Mouse (Mus musculus) left cerebral cortex, adult 2 months (tissue): ENCODE data around the gene Crtam. TPM values are rescaled to one million over a fixed set of nuclear protein-coding genes. Genes with fewer than 3 reads are reported as not detected.

Source experiments
- DNase-seq, 2 experiments: peaks; one replicate each; pipeline ENCODE4 v3.0.0; 2021 to 2022; ENCODE audit warnings: low spot score in 2 of 2, mixed read lengths in 1 of 2; ENCODE audit errors: extremely low spot score in 1 of 2
- H3K27ac ChIP-seq: fragments of 200-600 bp; 2 replicates; pipeline ENCODE4 v1.8.1; 2022
- H3K4me3 ChIP-seq: fragments of 200-600 bp; 2 replicates; pipeline ENCODE4 v1.8.1; 2022
- CTCF ChIP-seq: fragments of 200-600 bp; IDR thresholded peaks from 2 replicates; pipeline ENCODE4 v1.8.1; 2022; ENCODE audit warnings: antibody characterized with exemption, mild to moderate bottlenecking, moderate library complexity
- intact Hi-C: fragments of 180-260 bp; cut with DNase I; formaldehyde crosslinking; loops from one replicate; pipeline ENCODE4 v1.15.1; 2025
- total RNA-seq, 2 experiments: library from RNA; stranded (reverse); gene quantifications; 2 replicates each; pipeline ENCODE4 v1.2.3; 2021

Crtam gene
- total RNA-seq, 2 experiments from 2014 or later, result 0.18 TPM; not detected in 1

DNA sequence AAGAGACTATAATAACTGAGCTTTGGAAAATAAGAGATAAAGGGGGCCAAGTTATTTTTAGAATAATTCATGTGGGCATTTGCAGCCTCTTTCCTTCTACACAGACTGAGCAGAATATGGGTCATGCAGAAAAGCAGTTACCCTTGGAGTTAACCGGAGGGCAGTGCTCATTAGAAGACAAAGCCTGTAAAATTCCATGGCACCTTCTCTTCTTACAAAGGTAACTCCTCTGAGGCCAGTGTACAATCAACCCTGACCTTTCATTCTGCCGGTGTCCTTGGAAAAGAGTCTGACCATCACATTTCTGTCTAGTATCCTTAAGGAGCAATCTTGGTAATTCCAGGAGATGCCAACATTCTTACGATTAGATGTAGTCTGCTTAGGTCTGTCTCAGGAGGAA is 37.0 kb upstream of the Crtam start:
- Histone ChIP-seq H3K4me3 (no peak overlapping the region), H3K27ac (no peak overlapping the region)
- no peak for DNase-seq
- TF ChIP-seq CTCF, result no peak
- intact Hi-C loops, result no loop called here

DNA sequence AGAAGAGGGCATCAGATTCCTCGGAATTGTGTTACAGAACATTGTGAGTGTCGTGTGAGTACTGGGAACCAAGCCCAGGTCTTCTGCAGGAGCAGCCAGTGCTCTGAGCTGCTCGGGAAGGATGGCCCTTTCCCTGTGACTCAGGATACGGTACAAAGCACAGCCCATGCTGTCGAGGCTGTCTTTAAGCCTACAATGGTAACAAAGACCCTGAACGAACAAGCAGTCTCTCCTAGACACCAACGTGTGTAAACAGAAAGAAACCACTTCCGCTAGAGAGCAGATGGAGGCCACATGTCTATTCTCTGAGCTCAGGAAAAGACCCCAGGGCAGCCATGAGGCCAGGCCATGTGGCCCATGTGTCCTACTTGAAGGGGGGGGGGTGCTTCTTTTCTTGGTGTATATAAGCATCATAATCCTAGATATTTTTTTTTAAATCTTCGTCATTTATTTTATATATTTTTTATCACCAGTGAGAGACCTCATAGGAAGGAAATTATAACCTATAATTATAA is 33.8 kb upstream of the Crtam start:
- H3K27ac ChIP-seq, result no peak overlapping the region
- intact Hi-C loops, result no loop called here
- TF ChIP-seq CTCF, result no peak
- H3K4me3 ChIP-seq, result no peak overlapping the region
- no peak for DNase-seq

DNA sequence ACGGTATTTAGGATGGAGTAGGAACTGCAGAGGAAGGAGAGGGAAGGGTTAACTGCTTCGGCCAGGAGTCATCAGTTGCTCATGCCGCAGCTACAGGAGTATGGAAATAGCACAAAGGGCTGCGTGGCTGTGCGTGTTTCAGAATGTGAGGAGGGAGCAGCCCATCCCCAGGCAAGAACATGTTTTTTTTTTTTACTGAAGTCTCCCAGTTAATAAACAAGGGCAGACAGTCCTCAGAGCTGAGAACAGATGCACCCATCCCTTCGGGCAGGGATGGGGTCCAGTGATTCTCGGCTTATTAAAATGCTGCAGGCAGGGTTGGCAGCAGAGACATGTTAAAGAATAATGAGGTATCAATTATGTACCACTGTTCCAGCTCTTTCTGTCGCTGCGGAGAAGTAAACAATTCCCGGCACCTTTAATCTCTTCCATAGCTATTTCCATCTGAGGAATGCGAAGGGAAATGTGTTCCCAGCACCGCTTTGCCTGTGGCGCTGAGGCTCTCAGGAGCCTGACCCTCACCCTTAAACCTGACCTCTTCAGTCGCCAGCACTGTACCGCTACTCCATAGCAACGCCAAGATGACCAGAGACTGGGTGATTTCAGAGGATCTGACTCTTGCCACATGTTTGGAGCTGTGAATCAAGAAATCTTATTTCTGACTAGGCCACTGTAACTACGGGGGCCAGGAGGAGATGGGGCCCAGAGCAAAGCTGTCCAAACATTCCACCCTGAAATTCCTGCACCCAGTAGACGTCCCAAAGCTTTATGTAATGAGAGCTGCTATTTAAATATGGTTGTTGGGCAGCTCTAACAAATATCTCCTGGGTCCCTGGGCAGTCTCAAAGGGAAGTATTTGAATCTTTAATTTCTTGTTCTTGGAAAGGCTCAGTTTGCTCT is 27.4 kb upstream of the Crtam start:
- no peak for DNase-seq
- Histone ChIP-seq H3K27ac (no peak overlapping the region), H3K4me3 (no peak overlapping the region)
- no peak for TF ChIP-seq CTCF
- intact Hi-C loops, result no loop called here

DNA sequence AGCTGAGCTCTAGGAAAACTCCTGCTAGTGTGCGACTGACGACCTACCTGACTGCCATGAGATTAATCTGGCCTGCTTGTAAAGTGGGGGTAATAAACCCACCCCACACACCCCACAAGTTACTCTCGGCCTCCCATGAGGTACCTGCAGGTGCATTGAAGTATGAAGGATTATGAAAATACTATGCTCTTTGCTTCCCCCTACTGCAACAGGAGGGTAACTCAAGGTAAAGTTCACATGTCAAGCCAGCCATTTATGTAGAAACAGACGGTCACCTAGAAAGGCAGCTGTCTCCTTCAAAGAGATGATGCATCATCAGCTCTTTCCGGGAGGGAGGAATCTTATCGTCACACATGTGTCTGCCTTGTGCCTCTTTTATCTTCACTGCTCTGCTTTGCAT is 25.4 kb upstream of the Crtam start:
- TF ChIP-seq CTCF, result peak; percentile 35
- intact Hi-C loops, result loop anchor here (2.0 kb wide), 1 partner anchor 39 kb away; no protein-coding TSS in a partner anchor
- Histone ChIP-seq H3K4me3 (no peak overlapping the region), H3K27ac (no peak overlapping the region)
- DNase-seq, result no peak

DNA sequence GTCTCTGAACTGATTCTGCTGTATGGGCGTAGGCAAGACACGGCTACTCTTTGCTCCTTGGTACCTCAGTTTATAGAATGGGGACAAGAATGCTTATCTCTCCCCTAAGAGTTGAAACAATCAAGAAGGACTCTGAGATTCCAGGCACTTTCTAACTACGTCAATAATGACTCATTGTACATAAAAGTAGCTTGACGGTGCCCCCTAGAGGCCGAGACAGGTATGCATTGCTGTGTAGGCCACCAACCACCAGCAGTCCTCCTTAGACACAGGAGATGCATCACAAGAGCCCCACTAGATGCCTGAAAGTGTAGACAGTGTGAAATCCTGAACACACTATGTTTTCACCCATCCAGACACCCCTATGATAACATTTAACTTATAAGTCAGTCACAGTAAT is 24.0 kb upstream of the Crtam start:
- DNase-seq, result peak; percentile 50 to 59
- intact Hi-C loops, result loop anchor here (2.0 kb wide), 1 partner anchor 38 kb away; no protein-coding TSS in a partner anchor
- no peak overlapping the region for H3K27ac ChIP-seq
- TF ChIP-seq CTCF, result peak; percentile 69
- no peak overlapping the region for H3K4me3 ChIP-seq

DNA sequence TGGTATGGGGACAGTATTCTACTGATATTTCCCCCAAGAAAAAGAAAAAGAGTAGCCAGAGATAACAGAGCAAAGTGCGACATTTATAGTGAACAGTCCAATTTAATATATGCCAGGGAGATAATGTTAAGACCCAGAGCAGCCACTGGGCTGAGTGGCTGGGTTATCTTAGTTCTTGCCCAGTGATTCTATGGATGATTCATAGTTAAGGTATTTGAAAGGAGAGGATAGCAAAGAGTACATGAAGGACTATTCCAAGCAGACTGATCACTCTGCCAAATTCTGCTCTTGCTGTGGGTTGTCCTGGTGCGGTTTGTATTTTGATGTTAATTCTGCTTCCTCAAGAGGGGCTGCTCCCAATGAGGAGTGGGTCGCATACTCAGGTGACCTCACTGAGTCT is 17.3 kb upstream of the Crtam start:
- no peak for DNase-seq
- Histone ChIP-seq H3K4me3 (no peak overlapping the region), H3K27ac (no peak overlapping the region)
- intact Hi-C loops, result no loop called here
- no peak for TF ChIP-seq CTCF

DNA sequence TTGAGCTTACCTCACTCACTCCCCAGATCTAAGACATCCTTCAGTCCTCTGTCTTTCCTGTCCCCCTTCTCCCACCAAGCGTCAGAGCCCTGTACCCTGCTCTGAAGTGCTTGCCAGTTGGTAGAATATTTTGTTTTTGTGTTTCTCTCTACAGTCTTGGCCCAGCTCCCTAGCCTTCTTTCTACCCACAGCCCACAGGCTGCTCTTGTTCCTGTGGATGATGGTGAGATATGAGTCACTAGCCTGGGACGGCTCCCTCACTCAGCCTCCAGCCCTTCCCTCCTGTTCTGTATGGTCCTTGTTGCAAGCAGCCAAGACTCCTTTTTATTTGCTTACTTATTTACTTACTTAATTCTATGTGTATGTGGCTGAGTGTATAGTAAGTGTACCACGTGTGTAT is 16.1 kb upstream of the Crtam start:
- Histone ChIP-seq H3K4me3 (no peak overlapping the region), H3K27ac (peak overlapping the region; percentile 19; the same call in 1 of the 2 replicates)
- intact Hi-C loops, result no loop called here
- TF ChIP-seq CTCF, result no peak
- DNase-seq, result peak in 1 of 2 experiments; percentile 21

DNA sequence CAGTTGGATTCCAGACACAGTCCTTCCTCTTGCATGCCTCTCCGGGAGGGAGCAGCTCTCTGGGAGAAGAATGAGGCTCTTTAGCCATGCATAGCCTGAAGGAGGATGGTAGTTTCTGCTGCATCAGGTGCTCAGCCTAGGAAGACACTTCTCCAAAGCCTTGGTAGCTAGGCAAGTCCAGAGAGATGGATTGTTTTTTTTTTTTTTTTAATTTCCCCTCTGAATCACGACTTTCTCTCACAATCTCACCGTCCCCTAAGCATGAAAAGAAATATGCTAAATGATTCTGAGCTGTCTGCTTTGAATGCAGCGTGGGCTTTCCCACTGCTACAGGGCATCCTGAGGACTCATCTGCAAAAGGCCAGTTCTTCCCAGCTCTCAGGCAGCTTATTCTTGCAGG is 10.1 kb upstream of the Crtam start:
- no peak for DNase-seq
- TF ChIP-seq CTCF, result no peak
- H3K4me3 ChIP-seq, result no peak overlapping the region
- 0 out of 2 replicates have a peak overlapping the region, but pooled peaks have one; percentile 50 for H3K27ac ChIP-seq
- intact Hi-C loops, result loop anchor here (1.0 kb wide), 1 partner anchor 40 kb away; no protein-coding TSS in a partner anchor

DNA sequence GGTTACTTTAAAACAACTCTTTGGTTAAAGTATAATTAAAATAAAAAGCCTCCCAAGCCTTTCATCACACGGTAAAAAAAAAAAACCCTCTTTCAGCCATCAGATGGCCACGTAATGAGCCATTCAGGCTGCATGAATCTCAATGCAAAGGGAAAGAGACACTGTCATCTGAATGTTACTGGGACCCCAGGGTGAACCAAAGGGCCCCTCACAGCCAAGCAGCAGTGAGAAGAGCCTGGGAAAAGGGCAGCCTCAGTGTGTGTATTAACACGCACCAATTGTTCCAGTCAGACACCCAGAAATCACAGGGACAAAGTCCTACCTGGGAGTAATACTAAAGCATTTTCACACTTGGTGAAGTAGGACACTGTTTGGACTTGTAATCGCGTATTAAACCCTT is 8.0 kb upstream of the Crtam start:
- TF ChIP-seq CTCF, result no peak

DNA sequence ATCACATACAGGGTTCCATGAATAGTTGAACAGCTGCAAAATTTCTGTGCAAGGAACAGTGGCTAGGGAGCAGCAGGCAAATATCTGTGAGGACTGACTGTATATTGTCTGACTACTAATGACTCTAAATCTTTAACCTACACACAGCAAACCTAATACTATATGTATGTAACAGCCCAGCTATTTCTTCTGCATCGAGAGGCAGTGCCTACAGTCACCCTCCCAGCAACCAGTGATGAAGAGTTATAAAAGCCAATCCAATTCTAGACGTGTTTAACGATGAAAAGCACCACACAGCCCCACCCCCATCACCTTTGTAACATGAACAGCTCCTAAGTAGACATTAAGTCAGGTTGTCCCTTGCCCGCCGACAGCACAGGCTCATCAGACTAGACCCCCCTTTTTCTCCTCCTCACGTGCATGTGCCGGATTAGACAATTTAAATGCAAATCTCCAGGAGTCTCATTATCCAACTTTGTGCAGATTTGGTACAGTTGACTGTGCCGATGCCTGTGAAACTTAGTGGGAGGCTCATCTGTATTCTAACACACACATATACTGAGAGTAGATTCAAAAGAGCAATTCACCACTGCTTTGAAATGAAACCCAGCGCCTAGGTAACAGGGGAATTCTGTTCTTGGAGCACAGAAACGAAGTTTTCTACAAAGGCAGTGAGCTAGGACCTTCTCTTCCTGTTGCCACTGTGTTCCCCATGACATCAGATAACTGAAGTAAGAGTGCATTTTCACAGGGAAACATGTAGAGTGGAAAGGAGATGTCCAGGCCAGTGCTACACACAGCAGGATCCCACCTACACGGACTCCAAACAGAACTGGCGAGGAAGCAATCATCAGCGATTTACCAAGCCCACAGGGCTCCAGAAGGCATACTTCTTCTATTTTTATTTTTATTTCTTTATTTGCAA is 7.3 kb upstream of the Crtam start:
- DNase-seq, result peak in 1 of 2 experiments; percentile 26
- TF ChIP-seq CTCF, result no peak
- H3K27ac ChIP-seq, result peak overlapping the region; percentile 41; the same call in 1 of the 2 replicates
- no peak overlapping the region for H3K4me3 ChIP-seq
- intact Hi-C loops, result no loop called here

More for the DNA sequence above, 8.0 kb upstream of the Crtam start:
- intact Hi-C loops, result no loop called here
- peak overlapping the region; percentile 41 for H3K27ac ChIP-seq
- no peak for DNase-seq
- H3K4me3 ChIP-seq, result no peak overlapping the region

DNA sequence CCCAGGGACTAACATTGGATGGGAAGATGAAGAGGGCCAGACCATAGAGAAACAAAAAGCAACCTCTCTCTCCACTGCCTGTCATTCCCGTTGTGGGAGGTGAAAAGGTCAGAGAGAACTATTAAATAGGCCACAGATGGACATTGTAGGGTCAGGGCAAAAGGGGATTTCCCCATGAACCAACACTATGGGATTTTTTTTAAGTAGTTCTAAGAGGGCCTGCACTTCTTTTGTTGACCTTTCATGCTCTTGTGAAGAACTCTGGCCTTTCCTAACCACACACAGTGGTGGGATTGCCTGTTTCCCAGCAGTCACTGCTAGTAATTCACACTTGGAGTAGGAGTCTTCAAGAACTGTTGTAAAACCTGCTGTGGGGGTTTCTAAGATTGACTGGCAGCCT is 3.4 kb upstream of the Crtam start:
- no peak overlapping the region for H3K4me3 ChIP-seq
- no peak overlapping the region for H3K27ac ChIP-seq
- TF ChIP-seq CTCF, result no peak
- intact Hi-C loops, result no loop called here
- no peak for DNase-seq
